Mouse (Mus musculus) intestine, embryonic 16.5 days (tissue): ENCODE results near the gene 0610010K14Rik. TPM values are rescaled to one million over a fixed set of nuclear protein-coding genes. Genes with fewer than 3 reads are reported as not detected.

ENCODE experiments used
- ATAC-seq: fragments of 200-750 bp; cut with Nextera tagmentation; 2 replicates; pipeline ENCODE4 v1.8.0; 2017; ENCODE audit warnings: moderate TSS enrichment, moderate library complexity
- H3K27ac ChIP-seq: fragments of 300-500 bp; sonication (generic); 2 replicates; pipeline ENCODE4 v1.5.1; 2014; ENCODE audit warnings: mild to moderate bottlenecking, low read length
- H3K27me3 ChIP-seq: fragments of 300-500 bp; sonication (generic); replicated peaks from 2 replicates; pipeline ENCODE4 v1.6.1; 2014; ENCODE audit warnings: low read length, control low read depth, mixed read lengths; ENCODE audit not compliant: control insufficient read depth, insufficient read depth
- H3K36me3 ChIP-seq: fragments of 300-500 bp; sonication (generic); 2 replicates; pipeline ENCODE4 v1.6.1; 2014; ENCODE audit warnings: low read length, control low read depth; ENCODE audit not compliant: control insufficient read depth, insufficient read depth
- H3K4me1 ChIP-seq: fragments of 300-500 bp; sonication (generic); 2 replicates; pipeline ENCODE4 v1.6.1; 2014; ENCODE audit warnings: low read length, control low read depth, mixed read lengths; ENCODE audit not compliant: control insufficient read depth, insufficient read depth
- H3K4me2 ChIP-seq: fragments of 300-500 bp; sonication (generic); 2 replicates; pipeline ENCODE4 v1.6.1; 2014; ENCODE audit warnings: low read depth, low read length, control low read depth
- H3K4me3 ChIP-seq: fragments of 300-500 bp; sonication (generic); 2 replicates; pipeline ENCODE4 v1.5.1; 2014; ENCODE audit warnings: mild to moderate bottlenecking, low read length
- H3K9ac ChIP-seq: fragments of 300-500 bp; sonication (generic); 2 replicates; pipeline ENCODE4 v1.6.1; 2014; ENCODE audit warnings: low read depth, low read length
- H3K9me3 ChIP-seq: fragments of 300-500 bp; sonication (generic); 2 replicates; pipeline ENCODE4 v1.6.1; 2016; ENCODE audit warnings: low read length, control low read depth; ENCODE audit not compliant: control insufficient read depth
- WGBS: fragments of 180-500 bp; shearing (Covaris S2); extraction: QIAGEN DNeasy Blood & Tissue Kit; methylation state at CpG from one replicate; pipeline ENCODE4 v1.1.7; 2014; 5-methylcytosine and 5-hydroxymethylcytosine counted together
- polyA plus RNA-seq: library from polyadenylated mRNA; unstranded; fragments of >200 nt; fragmentation: Nextera tagmentation; extraction: Ambion mirVana; gene quantifications from 2 replicates; pipeline ENCODE4 v1.2.1, GENCODE M21; 2015

0610010K14Rik gene
- 118 and 129 TPM in 2 replicates for polyA plus RNA-seq

DNA sequence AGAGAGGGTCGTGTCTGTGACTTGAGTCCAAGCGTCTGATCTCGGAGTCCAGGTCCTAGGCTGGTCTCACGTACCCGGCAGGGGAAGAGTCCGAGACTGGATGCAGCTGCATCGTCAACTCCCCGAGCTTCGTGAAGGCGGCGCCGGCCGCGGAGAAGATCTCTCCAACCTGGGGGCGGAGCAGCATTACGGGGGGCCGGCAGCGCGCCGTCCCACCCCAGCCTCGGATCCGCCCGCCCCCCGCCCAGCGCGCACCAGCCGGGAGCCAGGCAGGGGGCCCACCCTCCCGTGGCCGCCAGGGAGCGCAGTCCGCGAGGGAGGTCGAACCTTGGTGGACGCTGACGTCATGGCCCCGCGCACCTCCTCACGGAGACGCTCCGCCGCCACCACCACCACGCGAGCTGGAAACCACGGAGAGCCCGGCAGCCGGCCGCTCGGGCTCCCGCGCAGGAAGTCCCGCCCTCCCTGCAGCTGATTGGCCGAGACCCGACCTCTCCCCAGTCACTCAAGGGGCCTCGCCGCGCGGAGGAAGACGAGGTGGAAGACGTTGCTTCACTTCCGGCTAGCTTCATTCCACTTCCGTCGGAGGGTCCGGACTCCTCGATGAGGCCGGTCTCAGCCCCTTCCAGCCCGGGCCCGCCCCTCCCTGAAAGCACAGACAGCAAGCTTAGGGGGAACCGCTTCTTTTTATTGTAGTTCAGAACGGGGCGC lies at the start of gene 0610010K14Rik:
Gene 0610010K14Rik (minus strand): TSS at position 458 of the 711 bp plus-strand sequence.
- under 1% methylated on average over 70 of the region's 70 CpGs for WGBS
- Histone ChIP-seq H3K36me3 (peaks cover 7% of the 10 kb centered on the region; the same call in 1 of the 2 replicates), H3K27ac (peak within 1 kb of the TSS; percentile 91), H3K9me3 (no peaks in the 10 kb centered on the region), H3K9ac (peak within 1 kb of the TSS; percentile 95), H3K4me3 (peak within 1 kb of the TSS; percentile 97), H3K4me2 (peak within 1 kb of the TSS; percentile 80), H3K4me1 (peaks cover 24% of the 10 kb centered on the region), H3K27me3 (no peaks in the 10 kb centered on the region)
- ATAC-seq: peak; percentile 95

DNA sequence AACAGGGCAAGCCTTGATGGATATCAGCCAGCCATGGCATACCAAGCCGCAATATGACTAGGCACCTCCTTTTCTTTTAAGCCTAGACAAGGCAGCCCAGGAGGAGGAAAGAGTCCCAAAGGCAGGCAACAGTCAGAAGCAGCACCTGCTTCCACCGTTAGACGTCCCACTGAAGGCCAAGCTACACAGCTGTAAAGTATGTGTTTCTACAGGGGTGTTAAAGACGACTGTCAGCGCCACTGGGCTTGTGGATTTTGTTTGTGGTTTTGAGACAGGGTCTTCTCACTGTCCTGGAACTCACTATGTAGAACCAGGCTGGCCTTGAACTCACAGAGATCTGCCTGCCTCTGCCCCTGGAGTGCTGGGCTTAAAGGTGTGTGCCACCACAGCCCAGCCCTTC lies 48.0 kb upstream of the 0610010K14Rik start:
- H3K9me3 ChIP-seq: no peaks in the 10 kb centered on the region
- H3K36me3 ChIP-seq: no peaks in the 10 kb centered on the region
- no peaks in the 10 kb centered on the region for H3K27me3 ChIP-seq
- no peak overlapping the region for H3K27ac ChIP-seq
- no peak overlapping the region for H3K4me2 ChIP-seq
- no peak for ATAC-seq
- no peak overlapping the region for H3K9ac ChIP-seq
- H3K4me3 ChIP-seq: no peak overlapping the region
- 67% methylated on average over 5 of the region's 5 CpGs for WGBS
- 0 out of 2 replicates have a peak, but pooled peaks cover 3% of the 10 kb centered on the region for H3K4me1 ChIP-seq

DNA sequence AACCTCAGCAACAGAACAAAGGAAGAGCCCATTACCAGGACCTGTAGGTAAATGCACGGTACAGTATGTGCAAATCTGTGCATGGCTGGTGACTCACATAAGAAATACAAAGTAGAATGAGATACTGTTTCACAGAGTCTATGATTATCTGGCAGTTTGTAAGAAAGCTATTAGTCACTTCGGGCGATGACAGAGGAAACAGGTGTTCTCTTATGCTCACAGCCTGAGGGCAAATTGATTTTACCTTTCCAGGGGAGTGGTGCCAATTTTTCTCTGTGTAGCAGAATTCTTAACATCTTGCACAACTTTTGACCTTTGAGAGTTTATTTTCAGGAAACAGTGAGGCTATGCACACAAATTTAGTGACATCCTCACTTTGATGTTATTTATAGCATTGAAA lies 47.0 kb upstream of the 0610010K14Rik start:
- 65% methylated on average over 3 of the region's 3 CpGs for WGBS
- Histone ChIP-seq H3K9ac (no peak overlapping the region), H3K27ac (no peak overlapping the region), H3K4me3 (no peak overlapping the region), H3K36me3 (no peaks in the 10 kb centered on the region), H3K4me1 (0 out of 2 replicates have a peak, but pooled peaks cover 3% of the 10 kb centered on the region), H3K9me3 (no peaks in the 10 kb centered on the region), H3K4me2 (no peak overlapping the region), H3K27me3 (no peaks in the 10 kb centered on the region)
- ATAC-seq: no peak

DNA sequence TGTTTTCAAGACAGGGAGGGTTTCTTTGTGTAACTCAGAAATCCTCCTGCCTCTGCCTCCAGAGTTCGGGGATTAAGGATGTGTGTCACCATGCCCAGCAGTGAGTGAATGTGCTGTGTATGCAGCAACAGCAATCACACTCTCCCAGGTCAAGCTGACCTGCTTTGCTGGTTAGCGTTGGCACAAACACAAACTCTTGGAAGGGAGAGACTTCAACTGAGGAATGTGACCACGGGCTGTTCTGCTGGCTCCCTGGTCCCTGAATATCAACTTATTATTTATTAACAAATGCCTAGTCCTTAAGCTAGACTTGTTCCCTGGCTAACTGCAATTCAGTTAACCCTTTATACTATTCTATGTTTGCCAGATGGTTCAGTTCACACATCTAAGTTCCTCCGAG lies 46.0 kb upstream of the 0610010K14Rik start:
- Histone ChIP-seq H3K4me1 (no peaks in the 10 kb centered on the region), H3K9ac (no peak overlapping the region), H3K4me3 (no peak overlapping the region), H3K36me3 (no peaks in the 10 kb centered on the region), H3K27ac (no peak overlapping the region), H3K9me3 (no peaks in the 10 kb centered on the region), H3K4me2 (no peak overlapping the region), H3K27me3 (no peaks in the 10 kb centered on the region)
- no peak for ATAC-seq
- WGBS: 70% methylated on average over 4 of the region's 4 CpGs

DNA sequence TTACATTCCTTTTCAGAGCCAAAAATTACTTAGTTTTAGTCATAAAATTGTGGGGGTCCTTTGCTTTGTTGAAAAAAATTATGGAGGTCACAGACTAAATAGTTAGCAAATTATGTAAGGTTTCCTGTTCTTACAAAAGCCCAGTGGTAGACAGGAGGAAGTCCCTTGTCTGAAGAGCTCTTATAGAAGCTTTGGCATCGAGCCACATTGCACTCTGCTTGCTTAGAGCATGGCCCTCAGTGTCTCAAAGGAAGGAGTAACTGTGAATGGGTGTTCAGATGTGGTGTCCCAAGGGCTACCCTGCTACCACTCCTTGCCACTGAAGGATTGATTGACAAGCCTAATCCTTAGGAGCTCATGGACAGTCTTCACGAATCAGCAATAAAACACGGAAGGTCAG lies 42.7 kb upstream of the 0610010K14Rik start:
- WGBS: 61% methylated on average over 3 of the region's 3 CpGs
- H3K27me3 ChIP-seq: no peaks in the 10 kb centered on the region
- no peak overlapping the region for H3K27ac ChIP-seq
- H3K4me3 ChIP-seq: no peak overlapping the region
- H3K36me3 ChIP-seq: no peaks in the 10 kb centered on the region
- ATAC-seq: no peak
- no peak overlapping the region for H3K9ac ChIP-seq
- H3K4me1 ChIP-seq: no peaks in the 10 kb centered on the region
- no peak overlapping the region for H3K4me2 ChIP-seq
- H3K9me3 ChIP-seq: no peaks in the 10 kb centered on the region

DNA sequence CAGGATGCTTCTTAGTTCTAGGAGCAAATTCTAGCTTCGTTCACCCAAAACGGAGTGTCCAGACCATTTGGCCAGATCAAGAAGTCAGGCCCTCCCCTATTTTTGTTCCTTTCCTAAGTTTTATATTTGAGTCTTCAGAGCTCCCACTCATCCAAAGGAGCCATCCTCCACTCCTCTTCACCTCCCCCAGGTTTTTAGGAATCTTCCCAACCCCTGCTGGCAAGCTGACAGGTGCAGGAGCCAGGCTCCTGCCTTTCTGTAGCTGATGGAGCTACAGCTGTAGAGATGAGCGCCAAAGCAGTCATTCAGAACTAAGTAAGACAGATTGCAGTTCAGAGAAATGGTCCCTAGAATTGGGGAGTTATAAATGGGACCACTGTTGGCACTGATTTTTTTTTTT lies 41.2 kb upstream of the 0610010K14Rik start:
- WGBS: 85% methylated on average over 3 of the region's 3 CpGs
- Histone ChIP-seq H3K9ac (no peak overlapping the region), H3K27me3 (no peaks in the 10 kb centered on the region), H3K4me3 (no peak overlapping the region), H3K4me1 (no peaks in the 10 kb centered on the region), H3K27ac (no peak overlapping the region), H3K9me3 (no peaks in the 10 kb centered on the region), H3K36me3 (no peaks in the 10 kb centered on the region), H3K4me2 (no peak overlapping the region)
- ATAC-seq: no peak

DNA sequence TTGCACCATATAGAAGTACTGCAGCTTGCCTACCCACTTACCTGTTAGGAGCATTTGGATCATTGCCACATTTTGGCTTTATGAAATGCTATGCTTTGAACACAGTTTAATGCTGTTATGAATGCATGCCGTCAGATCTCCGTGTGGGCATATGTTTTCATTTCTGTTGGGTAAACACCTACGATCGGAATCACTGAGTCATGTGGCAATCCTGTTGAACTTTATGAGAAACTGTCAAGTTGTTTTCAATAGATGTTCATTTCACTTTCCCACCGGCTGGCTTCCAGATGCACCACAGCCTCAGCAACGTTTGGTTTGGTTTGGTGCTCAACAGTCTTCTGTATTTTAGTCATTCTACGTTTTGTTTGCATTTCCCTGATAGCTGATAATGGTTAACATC lies 33.9 kb upstream of the 0610010K14Rik start:
- Histone ChIP-seq H3K4me2 (no peak overlapping the region), H3K9ac (no peak overlapping the region), H3K4me1 (no peaks in the 10 kb centered on the region), H3K4me3 (no peak overlapping the region), H3K36me3 (no peaks in the 10 kb centered on the region), H3K27me3 (no peaks in the 10 kb centered on the region), H3K9me3 (no peaks in the 10 kb centered on the region), H3K27ac (no peak overlapping the region)
- ATAC-seq: no peak
- WGBS: 73% methylated on average over 7 of the region's 7 CpGs

DNA sequence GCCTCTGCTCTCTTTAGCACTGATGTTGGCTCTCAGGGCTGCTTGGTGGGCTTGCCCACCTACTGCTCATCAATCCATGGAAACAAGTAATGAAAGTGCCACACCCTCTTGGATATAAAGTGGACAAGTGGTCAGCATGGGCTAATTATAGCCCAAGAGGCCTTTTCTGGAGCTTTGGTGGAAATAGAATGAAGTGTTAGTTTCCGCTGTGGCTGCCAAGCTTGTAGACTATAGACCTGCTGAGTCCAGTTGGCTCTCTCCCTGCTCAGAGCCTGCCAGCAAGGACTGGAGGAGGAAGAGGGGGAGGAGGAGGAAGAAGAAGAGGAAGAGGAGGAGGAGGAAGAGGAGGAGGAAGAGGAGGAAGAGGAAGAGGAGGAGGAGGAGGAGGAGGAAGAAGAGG lies 28.7 kb upstream of the 0610010K14Rik start:
- no peak overlapping the region for H3K27ac ChIP-seq
- no peak overlapping the region for H3K9ac ChIP-seq
- no peaks in the 10 kb centered on the region for H3K36me3 ChIP-seq
- H3K9me3 ChIP-seq: no peaks in the 10 kb centered on the region
- peaks cover 4% of the 10 kb centered on the region for H3K4me1 ChIP-seq
- ATAC-seq: no peak
- 85% methylated on average over 1 of the region's 1 CpGs for WGBS
- no peaks in the 10 kb centered on the region for H3K27me3 ChIP-seq
- no peak overlapping the region for H3K4me3 ChIP-seq
- H3K4me2 ChIP-seq: no peak overlapping the region

DNA sequence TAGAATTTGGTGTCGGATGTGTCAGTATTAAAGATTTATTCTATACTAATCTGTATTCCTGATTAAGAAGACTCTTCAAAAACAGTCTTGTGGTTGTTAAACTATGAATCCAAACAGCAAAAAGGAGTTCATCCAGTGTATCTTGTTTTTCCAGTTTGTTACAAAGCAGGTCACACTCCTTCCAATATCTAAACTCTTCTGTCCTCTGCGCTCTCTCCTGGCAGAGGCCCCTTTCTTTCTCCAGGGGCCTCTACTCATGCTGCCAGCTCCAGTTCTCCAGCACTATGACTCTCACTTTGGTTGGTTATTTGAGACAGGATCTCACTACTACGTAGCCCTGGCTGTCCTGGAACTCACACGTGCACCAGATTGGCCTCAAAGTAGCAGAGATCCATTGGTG lies 28.1 kb upstream of the 0610010K14Rik start:
- H3K9me3 ChIP-seq: no peaks in the 10 kb centered on the region
- H3K27ac ChIP-seq: no peak overlapping the region
- H3K4me3 ChIP-seq: no peak overlapping the region
- peaks cover 4% of the 10 kb centered on the region for H3K4me1 ChIP-seq
- no peak overlapping the region for H3K9ac ChIP-seq
- H3K36me3 ChIP-seq: no peaks in the 10 kb centered on the region
- 64% methylated on average over 4 of the region's 4 CpGs for WGBS
- no peak overlapping the region for H3K4me2 ChIP-seq
- H3K27me3 ChIP-seq: no peaks in the 10 kb centered on the region
- ATAC-seq: no peak

DNA sequence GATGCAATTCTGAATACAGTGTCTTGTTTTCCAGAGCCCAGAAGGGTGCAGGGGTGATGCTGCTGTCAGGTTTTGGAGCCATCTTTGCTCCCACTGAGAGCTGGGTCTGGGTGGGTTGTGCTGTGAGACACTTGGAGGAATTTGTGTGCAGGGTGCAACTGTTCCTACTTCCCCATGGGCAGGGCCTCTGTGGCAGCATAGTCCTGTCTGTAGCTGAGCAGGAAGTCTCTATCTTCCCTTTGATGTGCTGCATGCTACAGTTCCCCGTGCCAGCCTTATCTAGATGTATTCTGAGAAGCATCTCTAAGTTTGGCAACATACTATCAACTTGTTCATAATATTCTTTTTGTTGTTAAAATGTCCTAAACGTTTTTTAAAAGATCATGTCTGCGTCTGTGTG lies 27.5 kb upstream of the 0610010K14Rik start:
- whole genome bisulfite sequencing: 46% methylated on average over 3 of the region's 3 CpGs
- no peak overlapping the region for H3K4me2 ChIP-seq
- no peak overlapping the region for H3K4me3 ChIP-seq
- no peak overlapping the region for H3K9ac ChIP-seq
- peaks cover 4% of the 10 kb centered on the region for H3K4me1 ChIP-seq
- H3K9me3 ChIP-seq: no peaks in the 10 kb centered on the region
- no peak overlapping the region for H3K27ac ChIP-seq
- no peaks in the 10 kb centered on the region for H3K36me3 ChIP-seq
- no peaks in the 10 kb centered on the region for H3K27me3 ChIP-seq
- no peak for ATAC-seq
